Comparison of ENCODE assay signal across 8 mouse cellular contexts in genomic region chr2:5613651-5614307, GRCm38 (mm10).
DNase-seq lines count a peak whose midpoint lies in the region; ATAC-seq and TF ChIP-seq lines count a peak whose summit lies in the region.

No protein-coding gene starts in this region.

- H3K27me3 ChIP-seq in embryonic facial prominence, embryonic 11.5 days (ENCODE audit: control insufficient read depth, insufficient read depth, low read length) = no peaks in the 10 kb centered on the region
- H3K27me3 ChIP-seq in limb, embryonic 14.5 days (ENCODE audit: control insufficient read depth, insufficient read depth, low read length) = no peaks in the 10 kb centered on the region

- intact Hi-C loops in heart, postnatal 10 days (cut with DNase I) = no loop called here

- H3K4me1 ChIP-seq in embryonic facial prominence, embryonic 11.5 days (ENCODE audit: control insufficient read depth, insufficient read depth, low read length) = peaks cover 2% of the 10 kb centered on the region; the same call in 1 of the 2 replicates
- peaks cover 20% of the 10 kb centered on the region for H3K4me1 ChIP-seq in limb, embryonic 14.5 days (ENCODE audit: control insufficient read depth, insufficient read depth, low read length)

- DNase-seq in gastrocnemius, postnatal 25 days = peak; percentile 26
- DNase-seq in gastrocnemius, postnatal 10 days = no peak
- DNase-seq in embryonic facial prominence, embryonic 11.5 days (ENCODE audit: low spot score) = peak; percentile 14
- DNase-seq in heart, postnatal 10 days = peak; percentile 47 to 56
- DNase-seq in limb, embryonic 14.5 days (ENCODE audit: low spot score) = peak; percentile 81
- DNase-seq in natural killer cell, adult 2 months (ENCODE audit: low spot score in 2 of 2) = peak; percentile 25 to 31
- DNase-seq in right cerebral cortex, postnatal 4 days = no peak
- no peak for DNase-seq in cerebellum, adult 11 months

- WGBS in embryonic facial prominence, embryonic 11.5 days = 36% methylated on average over 12 of the region's 12 CpGs
- 36% methylated on average over 12 of the region's 12 CpGs for WGBS in limb, embryonic 14.5 days

- ATAC-seq in embryonic facial prominence, embryonic 11.5 days (replicated peaks; ENCODE audit: insufficient number of reproducible peaks, low FRiP score, low TSS enrichment, low read depth) = peak; percentile 50; the same call in 1 of the 2 replicates
- ATAC-seq in limb, embryonic 14.5 days (ENCODE audit: low FRiP score, low read depth) = peak; percentile 84

- H3K4me3 ChIP-seq in embryonic facial prominence, embryonic 11.5 days (ENCODE audit: low read depth, low read length) = no peak overlapping the region
- H3K4me3 ChIP-seq in limb, embryonic 14.5 days (replicated peaks; ENCODE audit: low read length) = no peak overlapping the region

- 0 out of 2 replicates have a peak overlapping the region, but pooled peaks have one; percentile 10 for H3K9ac ChIP-seq in embryonic facial prominence, embryonic 11.5 days (replicated peaks; ENCODE audit: low read length)
- no peak overlapping the region for H3K9ac ChIP-seq in limb, embryonic 14.5 days (ENCODE audit: low read depth, low read length, severe bottlenecking)

- no peaks in the 10 kb centered on the region for H3K36me3 ChIP-seq in embryonic facial prominence, embryonic 11.5 days (replicated peaks; ENCODE audit: control insufficient read depth, insufficient read depth, low read depth, low read length)
- H3K36me3 ChIP-seq in limb, embryonic 14.5 days (ENCODE audit: control insufficient read depth, insufficient read depth, low read length) = no peaks in the 10 kb centered on the region

- H3K9me3 ChIP-seq in embryonic facial prominence, embryonic 11.5 days (replicated peaks; ENCODE audit: control insufficient read depth, low read length) = no peaks in the 10 kb centered on the region
- H3K9me3 ChIP-seq in limb, embryonic 14.5 days (ENCODE audit: control insufficient read depth, low read length) = no peaks in the 10 kb centered on the region

- H3K4me2 ChIP-seq in embryonic facial prominence, embryonic 11.5 days (ENCODE audit: low read depth, low read length) = no peak overlapping the region
- H3K4me2 ChIP-seq in limb, embryonic 14.5 days (replicated peaks; ENCODE audit: low read depth, low read length, severe bottlenecking) = no peak overlapping the region

- H3K27ac ChIP-seq in embryonic facial prominence, embryonic 11.5 days (replicated peaks; ENCODE audit: low read depth, low read length) = no peak overlapping the region
- peak overlapping the region; percentile 34 for H3K27ac ChIP-seq in limb, embryonic 14.5 days (replicated peaks; ENCODE audit: low read depth, low read length)

- no peak for TF ChIP-seq POLR2A in limb, embryonic 14.5 days (IDR thresholded peaks at IDR 0.05; ENCODE audit: borderline replicate concordance, extremely low read depth, insufficient read depth, insufficient read length)

Comparison
In these comparisons a context has a peak if more than half of its experiments do, and no peak if none do; other contexts are left out.
1. DNase-seq: peak in gastrocnemius, postnatal 25 days (single experiment), embryonic facial prominence, embryonic 11.5 days (single experiment), heart, postnatal 10 days (2 of 2), limb, embryonic 14.5 days (single experiment) and natural killer cell, adult 2 months (2 of 2); none in gastrocnemius, postnatal 10 days (single experiment), right cerebral cortex, postnatal 4 days (single experiment) and cerebellum, adult 11 months (single experiment).